Mouse (Mus musculus) inflammation-experienced regulatory T-cells, adult 16 weeks (primary cell): ENCODE data around the gene Cldn16. TPM values are rescaled to one million over a fixed set of nuclear protein-coding genes. Genes with fewer than 3 reads are reported as not detected.

Experiments
- polyA plus RNA-seq: library from polyadenylated mRNA; unstranded; fragments of 100-300 nt; shearing (Covaris generic); gene quantifications from one replicate; pipeline ENCODE4 v1.2.1, GENCODE M21; 2017

Cldn16 gene
- not detected for polyA plus RNA-seq

GRCm38 (mm10) chr16:26462835-26463234, at the start of gene Cldn16:
Gene Cldn16 (plus strand): TSS chr16:26463135.

GRCm38 (mm10) chr16:26526669-26527068, 63.7 kb downstream of the Cldn16 start, which contains the start of gene Tmem207:
Gene Tmem207 (minus strand): TSS chr16:26526769.

Other genes with a start within 250 kb of the Cldn16 start
- not detected for gene Cldn1, start 91.3 kb upstream of the Cldn16 start, polyA plus RNA-seq
- gene Tmem207, start 63.6 kb downstream of the Cldn16 start, polyA plus RNA-seq = not detected
- gene Il1rap, start 118.6 kb downstream of the Cldn16 start, polyA plus RNA-seq = 19.0 TPM